Mouse (Mus musculus) left cerebral cortex, adult 18-20 months (tissue): ENCODE data around the gene Osbpl2. TPM values are rescaled to one million over a fixed set of nuclear protein-coding genes. Genes with fewer than 3 reads are reported as not detected.
A peak's percentile ranks its signal among the peaks of the same experiment; 100 is the strongest.

ENCODE experiments used
- DNase-seq, 2 experiments: peaks; one replicate each; pipeline ENCODE4 v3.0.0; 2021 to 2022; ENCODE audit warnings: low spot score in 2 of 2, mixed read lengths in 1 of 2
- long read RNA-seq, 2 experiments: library from polyadenylated mRNA; stranded (forward); transcript quantifications; one replicate each; pipeline ENCODE4 v2.0.0; 2021
- total RNA-seq, 2 experiments: library from RNA; stranded (reverse); gene quantifications; 2 replicates each; pipeline ENCODE4 v1.2.3; 2021

Gene Osbpl2
- total RNA-seq = 10 to 100 TPM; 49.1 to 54.1 TPM
- long read RNA-seq, experiment 1, transcript Osbpl2-201 (14 exons, 2,805 nt) = major isoform, 71 of 126 reads
- long read RNA-seq, experiment 1, partial matches to known transcripts = 40 of 126 reads
- long read RNA-seq, experiment 1, other reads (novel, unspliced or antisense) = 14 of 126 reads
- long read RNA-seq, experiment 2, transcript Osbpl2-201 (14 exons, 2,805 nt) = major isoform, 62 of 84 reads
- long read RNA-seq, experiment 2, partial matches to known transcripts = 8 of 84 reads
- long read RNA-seq, experiment 2, other reads (novel, unspliced or antisense) = 14 of 84 reads

GRCm38 (mm10) chr2:180118661-180119438 is at the start of gene Osbpl2:
Gene Osbpl2 (plus strand): TSS chr2:180119306.
- DNase-seq = peak; percentile 100

GRCm38 (mm10) chr2:180069770-180070480 is 49.2 kb upstream of the Osbpl2 start:
- no peak for DNase-seq

GRCm38 (mm10) chr2:180070481-180071453 is 48.3 kb upstream of the Osbpl2 start, which contains the start of gene Mtg2:
Gene Mtg2 (plus strand): TSS chr2:180070588.
- peak; percentile 97 to 98 for DNase-seq

GRCm38 (mm10) chr2:180071671-180072070 is 47.4 kb upstream of the Osbpl2 start:
- no peak for DNase-seq

- no peak for DNase-seq
Observed at GRCm38 (mm10) chr2:180072886-180073285, 46.2 kb upstream of the Osbpl2 start.

GRCm38 (mm10) chr2:180077622-180078021 is 41.5 kb upstream of the Osbpl2 start:
- no peak for DNase-seq

GRCm38 (mm10) chr2:180080680-180081079 is 38.4 kb upstream of the Osbpl2 start:
- DNase-seq = no peak

GRCm38 (mm10) chr2:180083063-180083462 is 36.0 kb upstream of the Osbpl2 start:
- DNase-seq = no peak

- DNase-seq = no peak
Observed at GRCm38 (mm10) chr2:180084565-180084964, 34.5 kb upstream of the Osbpl2 start.

GRCm38 (mm10) chr2:180085926-180086636 is 33.0 kb upstream of the Osbpl2 start:
- no peak for DNase-seq

- no peak for DNase-seq
Observed at GRCm38 (mm10) chr2:180086637-180087027, 32.5 kb upstream of the Osbpl2 start.

- no peak for DNase-seq
Observed at GRCm38 (mm10) chr2:180087472-180087871, 31.6 kb upstream of the Osbpl2 start.

- DNase-seq = no peak
Observed at GRCm38 (mm10) chr2:180090285-180090684, 28.8 kb upstream of the Osbpl2 start.

GRCm38 (mm10) chr2:180095711-180096110 is 23.4 kb upstream of the Osbpl2 start:
- DNase-seq = no peak

- DNase-seq = no peak
Observed at GRCm38 (mm10) chr2:180097585-180097984, 21.5 kb upstream of the Osbpl2 start.

GRCm38 (mm10) chr2:180098167-180098566 is 20.9 kb upstream of the Osbpl2 start:
- no peak for DNase-seq

GRCm38 (mm10) chr2:180099529-180099928 is 19.6 kb upstream of the Osbpl2 start:
- DNase-seq = peak in 1 of 2 experiments; percentile 57

- peak in 1 of 2 experiments; percentile 54 for DNase-seq
Observed at GRCm38 (mm10) chr2:180103151-180103977, 15.7 kb upstream of the Osbpl2 start.
